ENCODE assay signal across 8 mouse cellular contexts in genomic region chr8:70316511-70317504, GRCm38 (mm10). TPM values are rescaled to one million over a fixed set of nuclear protein-coding genes. Genes with fewer than 3 reads are reported as not detected.
DNase-seq lines count a peak whose midpoint lies in the region; ATAC-seq and TF ChIP-seq lines count a peak whose summit lies in the region.

No protein-coding gene starts in this region.

- peaks cover 19% of the 10 kb centered on the region for H3K4me1 ChIP-seq in heart, embryonic 11.5 days (ENCODE audit: control insufficient read depth, insufficient read depth, low read length)
- H3K4me1 ChIP-seq in heart, adult 2 months (ENCODE audit: control insufficient read depth, insufficient read depth, low read length): no peaks in the 10 kb centered on the region
- peaks cover 34% of the 10 kb centered on the region for H3K4me1 ChIP-seq in embryonic facial prominence, embryonic 13.5 days
- peaks cover 45% of the 10 kb centered on the region for H3K4me1 ChIP-seq in hindbrain, embryonic 10.5 days (replicated peaks)
- peaks cover 37% of the 10 kb centered on the region for H3K4me1 ChIP-seq in neural tube, embryonic 13.5 days (replicated peaks)

- peak; percentile 25; the same call in 1 of the 2 replicates for ATAC-seq in heart, embryonic 11.5 days (replicated peaks; ENCODE audit: insufficient number of reproducible peaks, low FRiP score, low TSS enrichment)
- ATAC-seq in embryonic facial prominence, embryonic 13.5 days (ENCODE audit: insufficient number of reproducible peaks, insufficient read depth, low FRiP score, low TSS enrichment, low read depth): peak; percentile 69
- ATAC-seq in neural tube, embryonic 13.5 days (ENCODE audit: low read depth): peak; percentile 81
- ATAC-seq in erythroid progenitor cell, adult 5-6 weeks (replicated peaks; ENCODE audit: low FRiP score, poor library complexity, severe bottlenecking): no peak

- intact Hi-C loops in heart, adult 2 months (cut with DNase I): no loop called here
- intact Hi-C loops in left cerebral cortex, postnatal 4 days (cut with DNase I): no loop called here

- no peaks in the 10 kb centered on the region for H3K79me2 ChIP-seq in heart, adult 2 months (replicated peaks; ENCODE audit: control insufficient read depth, insufficient read depth, low read length)

- H3K4me3 ChIP-seq in heart, embryonic 11.5 days (ENCODE audit: low read depth, low read length): peak overlapping the region; percentile 43
- H3K4me3 ChIP-seq in heart, adult 2 months: no peak overlapping the region; the same call in 1 of the 2 replicates
- peak overlapping the region; percentile 59 for H3K4me3 ChIP-seq in embryonic facial prominence, embryonic 13.5 days
- peak overlapping the region; percentile 66 for H3K4me3 ChIP-seq in hindbrain, embryonic 10.5 days
- H3K4me3 ChIP-seq in neural tube, embryonic 13.5 days: peak overlapping the region; percentile 68

- peak overlapping the region; percentile 90 for H3K4me2 ChIP-seq in heart, embryonic 11.5 days
- H3K4me2 ChIP-seq in embryonic facial prominence, embryonic 13.5 days: peak overlapping the region; percentile 85
- peak overlapping the region; percentile 82 for H3K4me2 ChIP-seq in neural tube, embryonic 13.5 days

- H3K9ac ChIP-seq in heart, embryonic 11.5 days (ENCODE audit: low read depth, low read length): no peak overlapping the region
- H3K9ac ChIP-seq in heart, adult 2 months (ENCODE audit: low read depth, low read length): no peak overlapping the region
- peak overlapping the region; percentile 78 for H3K9ac ChIP-seq in embryonic facial prominence, embryonic 13.5 days
- peak overlapping the region; percentile 84 for H3K9ac ChIP-seq in neural tube, embryonic 13.5 days

- no peaks in the 10 kb centered on the region for H3K9me3 ChIP-seq in heart, embryonic 11.5 days (replicated peaks; ENCODE audit: control insufficient read depth, low read length)
- H3K9me3 ChIP-seq in embryonic facial prominence, embryonic 13.5 days: no peaks in the 10 kb centered on the region
- H3K9me3 ChIP-seq in hindbrain, embryonic 10.5 days: no peaks in the 10 kb centered on the region
- H3K9me3 ChIP-seq in neural tube, embryonic 13.5 days: no peaks in the 10 kb centered on the region

- H3K36me3 ChIP-seq in heart, embryonic 11.5 days (ENCODE audit: control insufficient read depth, insufficient read depth, low read length): peaks cover 10% of the 10 kb centered on the region; the same call in 1 of the 2 replicates
- no peaks in the 10 kb centered on the region for H3K36me3 ChIP-seq in heart, adult 2 months (ENCODE audit: control insufficient read depth, insufficient read depth, low read length)
- peaks cover 33% of the 10 kb centered on the region for H3K36me3 ChIP-seq in embryonic facial prominence, embryonic 13.5 days
- peaks cover 21% of the 10 kb centered on the region for H3K36me3 ChIP-seq in hindbrain, embryonic 10.5 days
- peaks cover 53% of the 10 kb centered on the region for H3K36me3 ChIP-seq in neural tube, embryonic 13.5 days

- no peak for TF ChIP-seq EP300 in heart, adult 2 months (IDR thresholded peaks at IDR 0.05; ENCODE audit: insufficient read depth, low read depth, low read length)

- WGBS in heart, embryonic 11.5 days (ENCODE audit: insufficient replicate concordance): 15% methylated on average over 15 of the region's 15 CpGs
- 35% methylated on average over 15 of the region's 15 CpGs for WGBS in heart, adult 2 months
- WGBS in embryonic facial prominence, embryonic 13.5 days: 12% methylated on average over 15 of the region's 15 CpGs
- WGBS in hindbrain, embryonic 10.5 days: 13% methylated on average over 15 of the region's 15 CpGs
- 9% methylated on average over 15 of the region's 15 CpGs for WGBS in neural tube, embryonic 13.5 days

- DNase-seq in heart, adult 2 months: no peak
- DNase-seq in adrenal gland, postnatal 14 days: peak; percentile 74
- DNase-seq in hindbrain, embryonic 10.5 days (ENCODE audit: low spot score): peak; percentile 84
- DNase-seq in left cerebral cortex, postnatal 4 days: peak; percentile 94

- TF ChIP-seq CTCF in heart, adult 2 months (IDR thresholded peaks at IDR 0.05): no peak

- 0 out of 2 replicates have a peak overlapping the region, but pooled peaks have one; percentile 6 for H3K27ac ChIP-seq in heart, embryonic 11.5 days (ENCODE audit: low read depth, low read length)
- H3K27ac ChIP-seq in heart, adult 2 months: no peak overlapping the region
- peak overlapping the region; percentile 79 for H3K27ac ChIP-seq in embryonic facial prominence, embryonic 13.5 days
- peak overlapping the region; percentile 83 for H3K27ac ChIP-seq in hindbrain, embryonic 10.5 days
- peak overlapping the region; percentile 93 for H3K27ac ChIP-seq in neural tube, embryonic 13.5 days (replicated peaks)

- H3K27me3 ChIP-seq in heart, embryonic 11.5 days (ENCODE audit: control insufficient read depth, insufficient read depth, low read length): peaks cover 12% of the 10 kb centered on the region
- no peaks in the 10 kb centered on the region for H3K27me3 ChIP-seq in heart, adult 2 months (ENCODE audit: control insufficient read depth, insufficient read depth, low read length)
- no peaks in the 10 kb centered on the region for H3K27me3 ChIP-seq in embryonic facial prominence, embryonic 13.5 days
- peaks cover 42% of the 10 kb centered on the region for H3K27me3 ChIP-seq in hindbrain, embryonic 10.5 days (ENCODE audit: insufficient read depth, poor library complexity, severe bottlenecking)
- no peaks in the 10 kb centered on the region for H3K27me3 ChIP-seq in neural tube, embryonic 13.5 days

- TF ChIP-seq POLR2A in heart, adult 2 months (IDR thresholded peaks at IDR 0.05; ENCODE audit: insufficient read depth, low read depth, low read length): no peak

RNA-seq across cellular contexts. Expression of gene Cers1, which starts 1.2 kb away (rescaled TPM):
- polyA plus RNA-seq in heart, embryonic 11.5 days (2014; fragmentation: Nextera tagmentation; extraction: Ambion mirVana): 1.4 and 1.5 TPM in 2 replicates
- under 1 TPM; 0.34 to 0.64 TPM for total RNA-seq in heart, adult 2 months (2021)
- polyA plus RNA-seq in heart, adult 2 months (2012; rRNA removed): 0.97 and 1.2 TPM in 2 replicates
- 1.9 and 2.9 TPM in 2 replicates for total RNA-seq in adrenal gland, postnatal 14 days (2021)
- 9.3 and 9.4 TPM in 2 replicates for polyA plus RNA-seq in embryonic facial prominence, embryonic 13.5 days (2015; fragmentation: Nextera tagmentation; extraction: Ambion mirVana)
- polyA plus RNA-seq in hindbrain, embryonic 10.5 days (2016; fragmentation: Nextera tagmentation; extraction: Ambion mirVana): 3.0 and 7.3 TPM in 2 replicates
- 10 to 100 TPM; 61.6 to 67.6 TPM for total RNA-seq in left cerebral cortex, postnatal 4 days (2021)
- polyA plus RNA-seq in neural tube, embryonic 13.5 days (2015; fragmentation: Nextera tagmentation; extraction: Ambion mirVana): 23.3 and 26.2 TPM in 2 replicates
- not detected in 2 replicates for total RNA-seq in erythroid progenitor cell, adult 5-6 weeks (2015; ENCODE audit: low replicate concordance)
- total RNA-seq in erythroid progenitor cell, adult 5-6 weeks (2017; ENCODE audit: low replicate concordance): not detected in 2 replicates

RNA-seq across cellular contexts. Expression of gene Gdf1, which starts 12.8 kb away (rescaled TPM):
- 1.7 and 1.9 TPM in 2 replicates for polyA plus RNA-seq in heart, embryonic 11.5 days (2014; fragmentation: Nextera tagmentation; extraction: Ambion mirVana)
- total RNA-seq in heart, adult 2 months (2021): not detected
- 0.14 TPM in 1 of 2 replicates, not detected in the other for polyA plus RNA-seq in heart, adult 2 months (2012; rRNA removed)
- total RNA-seq in adrenal gland, postnatal 14 days (2021): 0.41 and 1.2 TPM in 2 replicates
- polyA plus RNA-seq in embryonic facial prominence, embryonic 13.5 days (2015; fragmentation: Nextera tagmentation; extraction: Ambion mirVana): 2.2 and 4.2 TPM in 2 replicates
- polyA plus RNA-seq in hindbrain, embryonic 10.5 days (2016; fragmentation: Nextera tagmentation; extraction: Ambion mirVana): 2.9 and 4.3 TPM in 2 replicates
- total RNA-seq in left cerebral cortex, postnatal 4 days (2021): 1 to 10 TPM; 6.8 to 7.9 TPM
- 2.4 and 3.3 TPM in 2 replicates for polyA plus RNA-seq in neural tube, embryonic 13.5 days (2015; fragmentation: Nextera tagmentation; extraction: Ambion mirVana)
- total RNA-seq in erythroid progenitor cell, adult 5-6 weeks (2015; ENCODE audit: low replicate concordance): not detected in 2 replicates
- not detected in 2 replicates for total RNA-seq in erythroid progenitor cell, adult 5-6 weeks (2017; ENCODE audit: low replicate concordance)

RNA-seq across cellular contexts. Expression of gene Cope, which starts 14.5 kb away (rescaled TPM):
- 307 and 329 TPM in 2 replicates for polyA plus RNA-seq in heart, embryonic 11.5 days (2014; fragmentation: Nextera tagmentation; extraction: Ambion mirVana)
- total RNA-seq in heart, adult 2 months (2021): 100 to 1,000 TPM; 147 to 155 TPM
- 193 and 209 TPM in 2 replicates for polyA plus RNA-seq in heart, adult 2 months (2012; rRNA removed)
- total RNA-seq in adrenal gland, postnatal 14 days (2021): 215 and 222 TPM in 2 replicates
- 315 and 327 TPM in 2 replicates for polyA plus RNA-seq in embryonic facial prominence, embryonic 13.5 days (2015; fragmentation: Nextera tagmentation; extraction: Ambion mirVana)
- 324 and 329 TPM in 2 replicates for polyA plus RNA-seq in hindbrain, embryonic 10.5 days (2016; fragmentation: Nextera tagmentation; extraction: Ambion mirVana)
- total RNA-seq in left cerebral cortex, postnatal 4 days (2021): 100 to 1,000 TPM; 110 to 113 TPM
- 271 and 278 TPM in 2 replicates for polyA plus RNA-seq in neural tube, embryonic 13.5 days (2015; fragmentation: Nextera tagmentation; extraction: Ambion mirVana)
- 78.6 and 122 TPM in 2 replicates for total RNA-seq in erythroid progenitor cell, adult 5-6 weeks (2015; ENCODE audit: low replicate concordance)
- total RNA-seq in erythroid progenitor cell, adult 5-6 weeks (2017; ENCODE audit: low replicate concordance): 16.7 and 51.7 TPM in 2 replicates

RNA-seq across cellular contexts. Expression of gene Ddx49, which starts 14.5 kb away (rescaled TPM):
- 36.4 and 37.6 TPM in 2 replicates for polyA plus RNA-seq in heart, embryonic 11.5 days (2014; fragmentation: Nextera tagmentation; extraction: Ambion mirVana)
- total RNA-seq in heart, adult 2 months (2021): 10 to 100 TPM; 21.6 to 26.4 TPM
- polyA plus RNA-seq in heart, adult 2 months (2012; rRNA removed): 24.3 and 27.1 TPM in 2 replicates
- total RNA-seq in adrenal gland, postnatal 14 days (2021): 49.2 and 71.3 TPM in 2 replicates
- polyA plus RNA-seq in embryonic facial prominence, embryonic 13.5 days (2015; fragmentation: Nextera tagmentation; extraction: Ambion mirVana): 54.4 and 58.3 TPM in 2 replicates
- 54.4 and 54.8 TPM in 2 replicates for polyA plus RNA-seq in hindbrain, embryonic 10.5 days (2016; fragmentation: Nextera tagmentation; extraction: Ambion mirVana)
- total RNA-seq in left cerebral cortex, postnatal 4 days (2021): 10 to 100 TPM; 65.7 to 69.9 TPM
- 41.9 and 51.9 TPM in 2 replicates for polyA plus RNA-seq in neural tube, embryonic 13.5 days (2015; fragmentation: Nextera tagmentation; extraction: Ambion mirVana)
- 2.5 and 9.2 TPM in 2 replicates for total RNA-seq in erythroid progenitor cell, adult 5-6 weeks (2015; ENCODE audit: low replicate concordance)
- total RNA-seq in erythroid progenitor cell, adult 5-6 weeks (2017; ENCODE audit: low replicate concordance): 12.5 and 30.4 TPM in 2 replicates

RNA-seq across cellular contexts. Expression of gene Homer3, which starts 34.2 kb away (rescaled TPM):
- 25.5 and 30.0 TPM in 2 replicates for polyA plus RNA-seq in heart, embryonic 11.5 days (2014; fragmentation: Nextera tagmentation; extraction: Ambion mirVana)
- 1 to 10 TPM; 7.2 to 8.3 TPM for total RNA-seq in heart, adult 2 months (2021)
- 13.6 and 14.9 TPM in 2 replicates for polyA plus RNA-seq in heart, adult 2 months (2012; rRNA removed)
- total RNA-seq in adrenal gland, postnatal 14 days (2021): 21.3 and 25.0 TPM in 2 replicates
- polyA plus RNA-seq in embryonic facial prominence, embryonic 13.5 days (2015; fragmentation: Nextera tagmentation; extraction: Ambion mirVana): 47.3 and 57.5 TPM in 2 replicates
- 107 and 108 TPM in 2 replicates for polyA plus RNA-seq in hindbrain, embryonic 10.5 days (2016; fragmentation: Nextera tagmentation; extraction: Ambion mirVana)
- 10 to 100 TPM; 20.0 to 22.3 TPM for total RNA-seq in left cerebral cortex, postnatal 4 days (2021)
- 49.6 and 52.1 TPM in 2 replicates for polyA plus RNA-seq in neural tube, embryonic 13.5 days (2015; fragmentation: Nextera tagmentation; extraction: Ambion mirVana)
- 1.3 TPM in 1 of 2 replicates, not detected in the other for total RNA-seq in erythroid progenitor cell, adult 5-6 weeks (2015; ENCODE audit: low replicate concordance)
- not detected in 2 replicates for total RNA-seq in erythroid progenitor cell, adult 5-6 weeks (2017; ENCODE audit: low replicate concordance)

Comparison
In these comparisons a context has a peak if more than half of its experiments do, and no peak if none do; other contexts are left out.
1. H3K9ac ChIP-seq: peak in embryonic facial prominence, embryonic 13.5 days (single experiment) and neural tube, embryonic 13.5 days (single experiment); none in heart, embryonic 11.5 days (single experiment) and heart, adult 2 months (single experiment).
2. DNase-seq: peak in adrenal gland, postnatal 14 days (single experiment), hindbrain, embryonic 10.5 days (single experiment) and left cerebral cortex, postnatal 4 days (single experiment); none in heart, adult 2 months (0 of 2).
3. Peak in every context shown above with its lines, with median percentiles within 50 percentile points of each other: H3K4me2 ChIP-seq.